Mouse (Mus musculus) MEL (cell line): Measurements from ENCODE around the gene Asf1b. TPM values are rescaled to one million over a fixed set of nuclear protein-coding genes. Genes with fewer than 3 reads are reported as not detected.

Source experiments
- DNase-seq: peaks from one replicate; pipeline ENCODE4 v3.0.0; 2011; ENCODE audit warnings: low read depth, low spot score
- H3K27ac ChIP-seq: 2 replicates; pipeline ENCODE4 v1.5.1; 2012; ENCODE audit warnings: low read depth, mild to moderate bottlenecking, control low read depth, low read length, moderate library complexity; ENCODE audit not compliant: control insufficient read depth
- H3K27me3 ChIP-seq, 2 experiments: fragments of 150-350 bp in 1 of 2; sonication (generic) in 1 of 2; 2 replicates each; pipeline ENCODE4 v1.6.1; 2012; ENCODE audit warnings: low read length in 2 of 2, mild to moderate bottlenecking in 2 of 2, improper control_type of control experiment in 1 of 2, moderate library complexity in 1 of 2; ENCODE audit not compliant: insufficient read depth in 2 of 2, control insufficient read depth in 1 of 2
- H3K36me3 ChIP-seq, 2 experiments: 2 replicates each; pipeline ENCODE4 v1.6.1; 2012 to 2014; ENCODE audit warnings: low read length in 2 of 2, improper control_type of control experiment in 1 of 2, inconsistent platforms in 1 of 2, mild to moderate bottlenecking in 1 of 2; ENCODE audit not compliant: insufficient read depth in 2 of 2, control insufficient read depth in 1 of 2
- H3K4me1 ChIP-seq, 2 experiments: fragments of 150-350 bp in 1 of 2; sonication (generic) in 1 of 2; 2 replicates each; pipeline ENCODE4 v1.6.1; 2012; ENCODE audit warnings: low read length in 2 of 2, improper control_type of control experiment in 1 of 2, mild to moderate bottlenecking in 1 of 2; ENCODE audit not compliant: insufficient read depth in 2 of 2, control insufficient read depth in 1 of 2
- H3K4me3 ChIP-seq, 2 experiments: fragments of 150-350 bp in 1 of 2; sonication (generic) in 1 of 2; 2 replicates each; pipeline ENCODE4 v1.5.1; 2012; ENCODE audit warnings: low read depth in 2 of 2, low read length in 2 of 2, mild to moderate bottlenecking in 2 of 2, moderate library complexity in 2 of 2, control low read depth in 1 of 2, improper control_type of control experiment in 1 of 2; ENCODE audit not compliant: control insufficient read depth in 1 of 2, insufficient read depth in 1 of 2
- H3K79me2 ChIP-seq: 2 replicates; pipeline ENCODE4 v1.6.1; 2012; ENCODE audit warnings: mild to moderate bottlenecking, low read length, moderate library complexity; ENCODE audit not compliant: control insufficient read depth, poor library complexity, insufficient read depth
- H3K9ac ChIP-seq: 2 replicates; pipeline ENCODE4 v1.6.1; 2012; ENCODE audit warnings: low read depth, mild to moderate bottlenecking, control low read depth, low read length, moderate library complexity; ENCODE audit not compliant: control insufficient read depth, poor library complexity, severe bottlenecking
- H3K9me3 ChIP-seq: fragments of 150-350 bp; sonication (generic); replicated peaks from 2 replicates; pipeline ENCODE4 v1.6.1; 2012; ENCODE audit warnings: mild to moderate bottlenecking, low read length, improper control_type of control experiment, moderate library complexity; ENCODE audit not compliant: insufficient read depth
- BHLHE40 ChIP-seq: IDR thresholded peaks from 2 replicates; pipeline ENCODE4 v1.6.1; 2012; ENCODE audit warnings: low read depth, mild to moderate bottlenecking, inconsistent platforms, low read length, improper control_type of control experiment, borderline replicate concordance
- CTCF ChIP-seq, 3 experiments: IDR thresholded peaks in 2 of 3; conservative IDR thresholded peaks in 1 of 3; 2 replicates each; pipeline ENCODE4 v1.5.1; 2011 to 2012; ENCODE audit warnings: low read length in 3 of 3, low read depth in 2 of 3, mild to moderate bottlenecking in 2 of 3, improper control_type of control experiment in 1 of 3, inconsistent platforms in 1 of 3, mixed read lengths in 1 of 3, moderate library complexity in 1 of 3; ENCODE audit not compliant: control insufficient read depth in 1 of 3, insufficient read depth in 1 of 3, poor library complexity in 1 of 3, severe bottlenecking in 1 of 3
- EP300 ChIP-seq, 2 experiments: IDR thresholded peaks; 2 replicates each; pipeline ENCODE4 v1.6.1; 2011; ENCODE audit warnings: improper control_type of control experiment in 2 of 2, low read length in 2 of 2, low read depth in 1 of 2, mild to moderate bottlenecking in 1 of 2
- ETS1 ChIP-seq: IDR thresholded peaks from 2 replicates; pipeline ENCODE4 v1.6.1; 2012; ENCODE audit warnings: low read depth, mild to moderate bottlenecking, inconsistent platforms, low read length, improper control_type of control experiment, moderate library complexity
- HCFC1 ChIP-seq: IDR thresholded peaks from 2 replicates; pipeline ENCODE4 v1.6.1; 2012; ENCODE audit warnings: low read depth, mild to moderate bottlenecking, inconsistent platforms, low read length, improper control_type of control experiment, moderate library complexity
- JUND ChIP-seq: IDR thresholded peaks from 2 replicates; pipeline ENCODE4 v1.6.1; 2011; ENCODE audit warnings: low read depth, mild to moderate bottlenecking, improper control_type of control experiment, low read length
- KAT2A ChIP-seq: conservative IDR thresholded peaks from 2 replicates; pipeline ENCODE4 v1.6.1; 2012; ENCODE audit warnings: low read depth, low read length, improper control_type of control experiment, inconsistent platforms
- MEF2A ChIP-seq: IDR thresholded peaks from 2 replicates; pipeline ENCODE4 v1.6.1; 2014; ENCODE audit warnings: low read depth, mild to moderate bottlenecking, inconsistent platforms, low read length, improper control_type of control experiment; ENCODE audit not compliant: poor library complexity, insufficient replicate concordance, severe bottlenecking; ENCODE audit errors: extremely low read depth
- NELFE ChIP-seq: IDR thresholded peaks from 2 replicates; pipeline ENCODE4 v1.6.1; 2011; ENCODE audit warnings: low read depth, low read length, improper control_type of control experiment
- RAD21 ChIP-seq: IDR thresholded peaks from 2 replicates; pipeline ENCODE4 v1.6.1; 2011; ENCODE audit warnings: mild to moderate bottlenecking, low read depth, low read length, improper control_type of control experiment
- RCOR1 ChIP-seq: IDR thresholded peaks from 2 replicates; pipeline ENCODE4 v1.6.1; 2012; ENCODE audit warnings: low read depth, mild to moderate bottlenecking, inconsistent platforms, low read length, improper control_type of control experiment
- SIN3A ChIP-seq: IDR thresholded peaks from 2 replicates; pipeline ENCODE4 v1.6.1; 2012; ENCODE audit warnings: low read length, improper control_type of control experiment, inconsistent platforms
- TAL1 ChIP-seq: IDR thresholded peaks from 2 replicates; pipeline ENCODE4 v1.6.1; 2012; ENCODE audit warnings: mild to moderate bottlenecking, inconsistent platforms, low read length, moderate library complexity, mixed read lengths
- TBP ChIP-seq: IDR thresholded peaks from 2 replicates; pipeline ENCODE4 v1.8.0; 2011; ENCODE audit warnings: low read depth, low read length, improper control_type of control experiment
- UBTF ChIP-seq: IDR thresholded peaks from 2 replicates; pipeline ENCODE4 v1.6.1; 2012; ENCODE audit warnings: low read depth, mild to moderate bottlenecking, inconsistent platforms, low read length, improper control_type of control experiment, moderate library complexity, borderline replicate concordance; ENCODE audit not compliant: insufficient read depth
- USF1 ChIP-seq: IDR thresholded peaks from 2 replicates; pipeline ENCODE4 v1.6.1; 2014; ENCODE audit warnings: low read depth, mild to moderate bottlenecking, inconsistent platforms, low read length, improper control_type of control experiment, moderate library complexity
- USF2 ChIP-seq, 2 experiments: IDR thresholded peaks; 2 replicates each; pipeline ENCODE4 v1.6.1; 2011 to 2012; ENCODE audit warnings: improper control_type of control experiment in 2 of 2, low read length in 2 of 2, borderline replicate concordance in 1 of 2, inconsistent platforms in 1 of 2, low read depth in 1 of 2, mild to moderate bottlenecking in 1 of 2; ENCODE audit not compliant: insufficient read depth in 1 of 2
- ZC3H11A ChIP-seq: IDR thresholded peaks from 2 replicates; pipeline ENCODE4 v1.6.1; 2012; ENCODE audit warnings: low read depth, mild to moderate bottlenecking, inconsistent platforms, low read length, improper control_type of control experiment
- polyA plus RNA-seq, 2 experiments: library from polyadenylated mRNA; stranded (reverse) in 1 of 2; unstranded in 1 of 2; fragments of >175 nt in 1 of 2; fragments of >200 nt in 1 of 2; gene quantifications; 2 replicates each; pipeline versions ENCODE4 v1.2.1 to v1.2.4; 2012; ENCODE audit warnings: low replicate concordance in 2 of 2, low read depth in 1 of 2; ENCODE audit not compliant: insufficient read length in 2 of 2, insufficient read depth in 1 of 2, missing spikeins in 1 of 2
- total RNA-seq: library from RNA; depleted of rRNA; stranded (reverse); fragments of 300-350 nt; gene quantifications from 2 replicates; pipeline ENCODE4 v1.2.3, GENCODE M21; 2012

Asf1b gene
- total and polyA plus RNA-seq, 3 experiments: 84.3 to 137 (median 113) TPM

- peaks cover 4% of the 10 kb centered on the region; the same call in 1 of the 2 replicates for H3K79me2 ChIP-seq
- H3K27ac ChIP-seq: no peak overlapping the region; the same call in 1 of the 2 replicates
- peaks cover 0 to 24% of the 10 kb centered on the region in 2 experiments; a peak in 2 of 4 replicates for H3K36me3 ChIP-seq
- H3K4me3 ChIP-seq: no peak overlapping the region
- H3K27me3 ChIP-seq: no peaks in the 10 kb centered on the region
- peaks cover 10 to 37% of the 10 kb centered on the region in 2 experiments for H3K4me1 ChIP-seq
- TF ChIP-seq ETS1: peak; percentile 42; the same call in 1 of the 2 replicates
- no peak for TF ChIP-seq TAL1
- peak; percentile 76 for DNase-seq
- no peaks in the 10 kb centered on the region for H3K9me3 ChIP-seq
- H3K9ac ChIP-seq: no peak overlapping the region
Observed at GRCm38 (mm10) chr8:83914860-83915259, 40.4 kb upstream of the Asf1b start.

GRCm38 (mm10) chr8:83916015-83916414 lies 39.3 kb upstream of the Asf1b start:
- Histone ChIP-seq H3K4me3 (no peak overlapping the region), H3K36me3 (peaks cover 0 to 24% of the 10 kb centered on the region in 2 experiments; a peak in 3 of 4 replicates), H3K27me3 (no peaks in the 10 kb centered on the region), H3K9me3 (no peaks in the 10 kb centered on the region), H3K9ac (no peak overlapping the region), H3K4me1 (peaks cover 10 to 37% of the 10 kb centered on the region in 2 experiments), H3K27ac (no peak overlapping the region), H3K79me2 (peaks cover 4% of the 10 kb centered on the region; the same call in 1 of the 2 replicates)
- TF ChIP-seq MEF2A (no peak), ZC3H11A (no peak), RAD21 (no peak), NELFE (no peak), CTCF (IDR thresholded peaks at IDR 0.05 in 2 of 3, conservative IDR thresholded peaks at IDR 0.05 in 1 of 3; ENCODE audit: control insufficient read depth in 1 of 3, insufficient read depth in 1 of 3, low read depth in 2 of 3, low read length in 3 of 3, poor library complexity in 1 of 3, severe bottlenecking in 1 of 3) (no peak), USF1 (no peak), RCOR1 (no peak), HCFC1 (no peak), SIN3A (no peak), BHLHE40 (no peak), JUND (no peak), KAT2A (no peak), TBP (no peak), UBTF (no peak), EP300 (IDR thresholded peaks at IDR 0.05; ENCODE audit: low read depth in 1 of 2, low read length in 2 of 2) (no peak), USF2 (IDR thresholded peaks at IDR 0.05; ENCODE audit: borderline replicate concordance in 1 of 2, insufficient read depth in 1 of 2, low read depth in 1 of 2, low read length in 2 of 2) (no peak)
- DNase-seq: no peak
